Mouse (Mus musculus) olfactory bulb, adult 2 months (tissue): ENCODE results near the gene Rap1a. TPM values are rescaled to one million over a fixed set of nuclear protein-coding genes. Genes with fewer than 3 reads are reported as not detected.

Experiments used
- H3K27ac ChIP-seq: fragments of 200-500 bp; 2 replicates; pipeline ENCODE4 v1.5.1; 2012; ENCODE audit warnings: low read depth, low read length; ENCODE audit not compliant: insufficient read depth
- H3K4me1 ChIP-seq: fragments of 200-500 bp; 2 replicates; pipeline ENCODE4 v1.6.1; 2012; ENCODE audit warnings: low read length; ENCODE audit not compliant: control insufficient read depth, insufficient read depth
- H3K4me3 ChIP-seq: fragments of 200-500 bp; 2 replicates; pipeline ENCODE4 v1.5.1; 2012; ENCODE audit warnings: mild to moderate bottlenecking, low read depth, low read length, moderate library complexity; ENCODE audit not compliant: insufficient read depth
- CTCF ChIP-seq: fragments of 200-500 bp; IDR thresholded peaks from 2 replicates; pipeline ENCODE4 v1.5.1; 2012; ENCODE audit warnings: low read depth, mild to moderate bottlenecking, low read length, moderate library complexity; ENCODE audit not compliant: insufficient read depth
- POLR2A ChIP-seq: fragments of 200-500 bp; IDR thresholded peaks from 2 replicates; pipeline ENCODE4 v1.6.1; 2012; ENCODE audit warnings: mild to moderate bottlenecking, low read depth, low read length, moderate library complexity; ENCODE audit not compliant: insufficient read depth
- WGBS: fragments of 180-500 bp; shearing (Covaris S2); methylation state at CpG from one replicate; pipeline ENCODE4 v1.1.7; 2018; 5-methylcytosine and 5-hydroxymethylcytosine counted together
- polyA plus RNA-seq: library from polyadenylated mRNA; stranded (reverse); fragments of >200 nt; gene quantifications from 2 replicates; pipeline ENCODE4 v1.2.4, GENCODE M21; 2012; ENCODE audit warnings: low replicate concordance; ENCODE audit not compliant: missing spikeins, insufficient read depth, insufficient read length

The Rap1a gene
- polyA plus RNA-seq, 1 experiment: not detected

DNA sequence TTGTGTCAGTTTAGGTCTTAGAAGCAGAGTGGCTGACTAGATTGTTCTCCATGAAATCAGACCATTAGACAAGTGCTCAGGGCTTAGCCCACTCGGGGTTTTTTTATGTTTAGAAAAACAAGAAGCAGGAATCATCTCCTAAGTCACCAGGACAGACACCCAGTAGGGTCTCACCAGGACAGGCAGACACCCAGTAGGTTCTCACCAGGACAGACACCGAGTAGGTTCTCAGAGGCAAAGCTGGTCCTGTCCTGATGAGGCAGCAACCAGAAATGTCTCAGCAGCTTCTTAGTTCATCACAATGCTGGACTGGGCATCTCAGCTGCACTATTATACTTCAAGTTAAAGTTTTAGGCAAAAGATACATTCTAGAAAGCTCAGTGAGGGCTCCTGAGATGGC lies 23.6 kb upstream of the Rap1a start:
- Histone ChIP-seq H3K4me3 (no peak overlapping the region), H3K4me1 (peaks cover 12% of the 10 kb centered on the region), H3K27ac (peak overlapping the region; percentile 74)
- TF ChIP-seq CTCF (no peak), POLR2A (no peak)
- 58% methylated on average over 2 of the region's 2 CpGs for WGBS

DNA sequence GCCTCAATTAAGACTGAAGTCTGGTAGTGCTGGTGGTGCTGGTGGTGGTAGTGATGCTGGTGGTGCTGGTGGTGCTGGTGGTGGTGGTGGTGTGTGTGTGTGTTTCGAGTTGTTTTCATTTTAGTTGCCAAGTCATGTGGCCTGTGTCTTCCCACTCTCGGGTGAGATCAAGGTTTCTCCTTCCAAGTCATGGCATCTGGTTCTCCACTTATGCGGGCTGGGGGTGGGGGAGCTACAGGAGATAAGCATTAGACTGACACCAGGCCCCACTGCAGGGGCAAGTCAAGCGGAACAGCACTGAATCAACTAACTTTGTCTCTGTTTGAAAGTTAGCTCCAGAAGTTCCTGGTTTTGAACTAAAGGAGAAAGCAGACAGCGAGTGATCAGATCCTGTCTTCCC lies 23.0 kb upstream of the Rap1a start:
- Histone ChIP-seq H3K27ac (no peak overlapping the region), H3K4me1 (peaks cover 12% of the 10 kb centered on the region), H3K4me3 (no peak overlapping the region)
- 62% methylated on average over 5 of the region's 5 CpGs for WGBS
- TF ChIP-seq CTCF (no peak), POLR2A (no peak)

DNA sequence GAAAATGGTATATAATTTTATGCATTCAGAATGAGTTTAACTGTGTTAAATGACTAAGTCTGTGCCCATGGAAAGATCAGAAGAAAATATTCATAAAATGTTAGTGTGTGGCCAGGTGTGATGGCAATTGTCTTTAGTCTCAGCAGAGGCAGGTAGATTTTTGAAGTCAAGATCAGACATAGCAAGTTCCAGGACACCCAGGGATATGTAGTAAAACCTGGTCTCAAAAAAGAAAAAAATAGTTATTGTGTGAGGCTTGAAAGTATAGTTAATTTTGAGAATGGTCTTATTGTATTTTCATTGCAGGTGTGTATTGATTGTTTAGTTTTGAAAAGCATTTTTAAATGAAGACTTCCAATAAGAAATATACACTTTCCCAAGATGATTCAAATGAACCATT lies 22.5 kb upstream of the Rap1a start:
- TF ChIP-seq POLR2A: no peak
- no peak for TF ChIP-seq CTCF
- Histone ChIP-seq H3K4me3 (no peak overlapping the region), H3K27ac (no peak overlapping the region), H3K4me1 (peaks cover 12% of the 10 kb centered on the region)

DNA sequence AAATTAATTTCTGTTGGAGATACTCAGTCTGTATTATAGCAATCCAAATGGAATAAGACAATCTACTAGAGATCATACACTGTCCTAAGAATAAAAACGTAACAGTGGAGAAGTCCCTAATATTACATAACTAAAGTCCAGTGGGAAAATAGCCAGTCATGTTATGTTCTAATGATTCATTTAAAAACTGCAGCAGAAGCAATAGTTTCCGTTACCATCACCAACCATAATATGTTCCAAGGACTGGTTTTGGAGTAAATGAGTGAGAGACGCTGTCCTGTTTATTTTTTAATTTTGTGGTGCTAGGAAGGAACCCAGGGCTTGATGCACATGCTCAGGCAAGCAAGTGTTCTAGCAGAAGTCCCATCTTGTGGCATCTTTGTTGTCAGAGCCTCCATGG lies 20.4 kb upstream of the Rap1a start:
- H3K27ac ChIP-seq: no peak overlapping the region
- TF ChIP-seq POLR2A (no peak), CTCF (no peak)
- H3K4me1 ChIP-seq: peaks cover 15% of the 10 kb centered on the region
- no peak overlapping the region for H3K4me3 ChIP-seq
- 89% methylated on average over 3 of the region's 3 CpGs for WGBS

DNA sequence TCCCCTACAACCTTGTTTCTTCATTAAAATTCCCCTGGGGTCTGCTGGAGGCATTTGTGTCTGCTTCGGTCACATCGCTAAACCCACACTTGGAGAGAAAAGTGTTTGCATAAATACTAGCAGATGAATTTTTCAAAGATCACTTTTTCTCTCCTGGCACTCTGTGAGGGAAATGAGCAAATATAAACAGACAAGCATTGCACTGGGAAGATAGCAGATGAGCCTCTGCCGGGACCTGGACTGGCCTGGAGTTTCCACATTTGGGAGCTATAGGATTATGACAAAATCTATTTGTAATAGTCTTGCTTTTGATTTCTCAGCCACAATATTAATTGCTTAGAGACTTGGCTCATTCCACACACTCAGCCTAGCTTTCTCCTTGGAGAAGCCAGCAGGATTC lies 19.1 kb upstream of the Rap1a start:
- Histone ChIP-seq H3K27ac (no peak overlapping the region), H3K4me1 (peaks cover 9% of the 10 kb centered on the region), H3K4me3 (no peak overlapping the region)
- WGBS: 89% methylated on average over 3 of the region's 3 CpGs
- TF ChIP-seq POLR2A: no peak

DNA sequence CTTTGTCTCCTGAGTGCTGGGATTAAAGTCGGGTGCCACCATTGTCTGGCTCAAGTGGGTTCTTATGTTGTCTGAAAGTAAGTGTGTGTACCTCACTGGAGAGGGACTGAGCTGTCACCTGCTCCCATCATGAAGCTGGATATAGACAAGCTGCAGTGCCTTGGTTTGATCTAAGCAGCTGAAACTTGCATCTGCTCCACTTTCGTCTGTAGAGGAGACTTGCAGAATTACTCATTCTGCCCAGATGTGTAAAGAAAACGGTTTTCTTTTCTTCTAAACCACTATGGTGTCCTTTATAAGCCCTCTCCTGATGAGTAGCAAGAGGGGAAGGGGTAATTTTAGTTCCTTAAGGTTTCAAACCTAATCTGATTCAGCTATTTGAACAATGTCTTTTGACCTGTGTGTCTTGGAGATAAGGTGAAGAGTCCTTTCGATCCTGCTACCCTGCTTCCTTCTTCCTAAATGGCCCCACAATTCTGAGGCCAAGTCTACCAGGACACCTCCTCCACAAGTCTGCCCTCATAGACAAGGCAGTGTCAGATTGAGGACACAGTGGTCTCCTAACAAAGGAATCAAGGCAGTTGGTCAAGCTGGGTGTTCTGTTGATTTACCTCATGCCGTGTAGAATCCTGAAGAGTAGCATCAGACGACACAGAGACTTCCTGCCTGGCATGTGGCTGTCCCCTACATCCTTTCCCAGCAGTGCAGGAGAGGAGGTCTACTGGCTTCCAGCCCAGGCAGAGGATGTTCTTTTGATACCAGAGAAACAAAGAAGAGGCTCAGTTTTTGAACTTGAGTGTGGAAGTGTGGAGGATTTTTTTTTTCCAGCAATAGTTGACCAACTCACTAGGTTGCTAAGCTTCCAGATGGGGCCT lies 17.2 kb upstream of the Rap1a start:
- H3K4me3 ChIP-seq: no peak overlapping the region

DNA sequence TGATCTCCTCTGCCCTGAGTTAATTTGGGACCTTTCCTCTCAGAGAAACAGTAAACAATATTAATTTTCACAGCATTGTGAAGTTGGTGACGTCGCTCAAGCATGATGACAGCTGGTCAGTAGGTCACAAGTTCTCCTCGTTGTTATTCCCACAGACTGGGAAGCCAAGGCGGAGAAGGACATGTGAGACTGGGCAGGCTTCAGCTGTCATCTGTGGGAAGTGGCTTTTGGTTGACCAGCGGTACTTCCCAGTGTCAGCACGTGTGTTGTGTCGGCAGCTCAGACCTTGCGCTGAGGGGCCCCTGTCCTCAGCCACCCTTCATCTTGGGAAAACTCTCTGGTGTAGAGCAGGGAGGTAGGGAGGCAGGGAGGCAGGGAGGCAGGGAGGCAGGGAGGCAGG lies 15.0 kb upstream of the Rap1a start:
- peaks cover 6% of the 10 kb centered on the region; the same call in 1 of the 2 replicates for H3K4me1 ChIP-seq
- 93% methylated on average over 8 of the region's 8 CpGs for WGBS
- no peak overlapping the region for H3K27ac ChIP-seq
- H3K4me3 ChIP-seq: no peak overlapping the region
- TF ChIP-seq POLR2A (no peak), CTCF (no peak)

More for the DNA sequence above, 17.2 kb upstream of the Rap1a start:
- Histone ChIP-seq H3K27ac (peak overlapping the region; percentile 20; the same call in 1 of the 2 replicates), H3K4me1 (peaks cover 6% of the 10 kb centered on the region; the same call in 1 of the 2 replicates)
- TF ChIP-seq CTCF (no peak), POLR2A (no peak)
- WGBS: 65% methylated on average over 6 of the region's 6 CpGs

DNA sequence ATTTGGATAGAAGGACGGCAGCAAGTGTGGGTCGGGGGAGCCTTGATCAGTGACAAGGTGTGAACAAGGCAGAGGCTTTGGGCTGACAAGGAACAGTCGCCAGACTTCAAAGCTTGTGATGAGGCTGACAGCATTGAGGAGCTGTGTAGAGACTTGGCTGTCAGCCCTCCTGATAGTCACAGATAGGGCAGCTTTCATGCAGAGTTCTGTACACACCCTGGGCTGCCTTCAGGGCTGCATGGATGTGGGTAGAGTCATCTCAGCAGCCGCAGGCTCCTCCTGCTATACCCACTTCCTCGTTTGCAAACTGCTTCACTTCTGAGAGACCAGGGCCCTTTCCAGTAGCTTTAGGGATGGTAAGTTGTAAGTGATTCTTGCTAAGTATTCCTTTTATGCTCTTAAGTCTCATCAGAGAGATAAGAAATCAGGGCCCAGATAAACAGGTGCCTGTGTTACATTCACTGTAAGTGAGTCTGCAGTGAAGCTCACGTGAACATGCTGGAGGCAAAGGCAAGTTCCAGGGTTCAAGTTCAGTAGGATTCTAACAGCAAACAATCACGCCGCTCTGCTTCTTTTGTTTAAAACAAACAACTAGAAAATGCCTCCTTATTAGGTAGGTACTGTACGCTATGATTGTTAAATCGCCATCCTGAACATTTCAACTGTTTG lies 14.2 kb upstream of the Rap1a start:
- no peak overlapping the region for H3K4me3 ChIP-seq
- H3K27ac ChIP-seq: no peak overlapping the region
- no peak for TF ChIP-seq CTCF
- TF ChIP-seq POLR2A: no peak
- 88% methylated on average over 10 of the region's 10 CpGs for WGBS
- H3K4me1 ChIP-seq: peaks cover 6% of the 10 kb centered on the region; the same call in 1 of the 2 replicates

DNA sequence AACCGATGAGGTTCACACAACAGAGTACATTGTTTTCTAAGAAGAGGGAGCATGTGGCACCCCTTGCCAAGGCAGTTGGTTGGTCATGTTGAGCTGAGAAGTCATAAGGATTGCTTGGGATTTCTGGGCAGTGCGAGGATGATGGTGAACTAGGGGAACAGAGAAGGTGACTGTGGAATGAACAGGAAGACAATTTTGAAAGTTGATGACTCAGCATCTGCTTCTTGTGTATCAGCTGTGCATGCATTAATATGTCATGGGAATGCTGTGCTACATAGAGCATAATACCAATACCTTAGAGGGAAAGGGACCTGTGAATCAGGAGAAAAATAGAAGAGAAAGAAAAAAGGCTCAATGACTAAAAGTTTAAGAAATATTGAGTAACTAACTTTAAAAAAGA lies 10.0 kb upstream of the Rap1a start:
- WGBS: 93% methylated on average over 2 of the region's 2 CpGs
- Histone ChIP-seq H3K4me1 (peaks cover 7% of the 10 kb centered on the region), H3K4me3 (no peak overlapping the region), H3K27ac (no peak overlapping the region)
- TF ChIP-seq POLR2A (no peak), CTCF (no peak)
